Mouse (Mus musculus): Measurements from ENCODE around the gene Ica1. TPM values are rescaled to one million over a fixed set of nuclear protein-coding genes. Genes with fewer than 3 reads are reported as not detected.

Gene Ica1
- total RNA-seq, 2 experiments from 2014 or later = 7.9 to 8.0 TPM

- no peak for DNase-seq (ENCODE audit: low spot score)
- intact Hi-C loops (cut with DNase I) = no loop called here
Measured at GRCm38 (mm10) chr6:8744886-8745285, 33.4 kb downstream of the Ica1 start.

- intact Hi-C loops (cut with DNase I) = no loop called here
- DNase-seq (ENCODE audit: low spot score) = no peak
Measured at GRCm38 (mm10) chr6:8744273-8744785, 34.0 kb downstream of the Ica1 start.

GRCm38 (mm10) chr6:8742449-8742848 lies 35.8 kb downstream of the Ica1 start:
- no peak for DNase-seq (ENCODE audit: low spot score)
- intact Hi-C loops (cut with DNase I) = no loop called here

- DNase-seq (ENCODE audit: low spot score) = no peak
- intact Hi-C loops (cut with DNase I) = no loop called here
Measured at GRCm38 (mm10) chr6:8741659-8742058, 36.6 kb downstream of the Ica1 start.

- no peak for DNase-seq (ENCODE audit: low spot score)
- intact Hi-C loops (cut with DNase I) = no loop called here
Measured at GRCm38 (mm10) chr6:8740092-8740491, 38.2 kb downstream of the Ica1 start.

GRCm38 (mm10) chr6:8738396-8738795 lies 39.9 kb downstream of the Ica1 start:
- no peak for DNase-seq (ENCODE audit: low spot score)
- intact Hi-C loops (cut with DNase I) = loop anchor here (5.0 to 10.0 kb wide), 4 partner anchors 94 to 1006 kb away; no protein-coding TSS in a partner anchor

- no peak for DNase-seq (ENCODE audit: low spot score)
- intact Hi-C loops (cut with DNase I) = loop anchor here (2.0 to 10.0 kb wide), 5 partner anchors 96 to 1004 kb away; no protein-coding TSS in a partner anchor
Measured at GRCm38 (mm10) chr6:8736493-8736820, 41.8 kb downstream of the Ica1 start.

GRCm38 (mm10) chr6:8735657-8736492 lies 42.4 kb downstream of the Ica1 start:
- intact Hi-C loops (cut with DNase I) = loop anchor here (2.0 to 10.0 kb wide), 5 partner anchors 96 to 1004 kb away; no protein-coding TSS in a partner anchor
- no peak for DNase-seq (ENCODE audit: low spot score)

- DNase-seq (ENCODE audit: low spot score) = no peak
- intact Hi-C loops (cut with DNase I) = loop anchor here (5.0 to 10.0 kb wide), 4 partner anchors 97 to 1003 kb away; no protein-coding TSS in a partner anchor
Measured at GRCm38 (mm10) chr6:8735044-8735443, 43.2 kb downstream of the Ica1 start.

- no peak for DNase-seq (ENCODE audit: low spot score)
- intact Hi-C loops (cut with DNase I) = loop anchor here (10.0 kb wide), 2 partner anchors 218 to 668 kb away; no protein-coding TSS in a partner anchor
Measured at GRCm38 (mm10) chr6:8732492-8732891, 45.8 kb downstream of the Ica1 start.

GRCm38 (mm10) chr6:8731656-8732191 lies 46.6 kb downstream of the Ica1 start:
- intact Hi-C loops (cut with DNase I) = loop anchor here (10.0 kb wide), 2 partner anchors 217 to 667 kb away; no protein-coding TSS in a partner anchor
- DNase-seq (ENCODE audit: low spot score) = no peak

- no peak for DNase-seq (ENCODE audit: low spot score)
- intact Hi-C loops (cut with DNase I) = loop anchor here (10.0 kb wide), 2 partner anchors 216 to 666 kb away; no protein-coding TSS in a partner anchor
Measured at GRCm38 (mm10) chr6:8730433-8730832, 47.9 kb downstream of the Ica1 start.

GRCm38 (mm10) chr6:8727806-8728205 lies 50.5 kb downstream of the Ica1 start:
- DNase-seq (ENCODE audit: low spot score) = no peak
- intact Hi-C loops (cut with DNase I) = no loop called here

GRCm38 (mm10) chr6:8725610-8726009 lies 52.7 kb downstream of the Ica1 start:
- intact Hi-C loops (cut with DNase I) = no loop called here
- DNase-seq (ENCODE audit: low spot score) = no peak

GRCm38 (mm10) chr6:8719692-8720091 lies 58.6 kb downstream of the Ica1 start:
- DNase-seq (ENCODE audit: low spot score) = no peak
- intact Hi-C loops (cut with DNase I) = no loop called here

- intact Hi-C loops (cut with DNase I) = no loop called here
Measured at GRCm38 (mm10) chr6:8717967-8718366, 60.3 kb downstream of the Ica1 start.

GRCm38 (mm10) chr6:8716539-8716938 lies 61.7 kb downstream of the Ica1 start:
- intact Hi-C loops (cut with DNase I) = no loop called here
- DNase-seq (ENCODE audit: low spot score) = no peak

More at GRCm38 (mm10) chr6:8717967-8718366, 60.3 kb downstream of the Ica1 start:
- DNase-seq (ENCODE audit: low spot score) = no peak

GRCm38 (mm10) chr6:8711246-8711645 lies 67.0 kb downstream of the Ica1 start:
- intact Hi-C loops (cut with DNase I) = no loop called here

GRCm38 (mm10) chr6:8694636-8695514 lies 83.4 kb downstream of the Ica1 start:
- no peak for DNase-seq (ENCODE audit: low spot score)
- intact Hi-C loops (cut with DNase I) = no loop called here

More at GRCm38 (mm10) chr6:8711246-8711645, 67.0 kb downstream of the Ica1 start:
- no peak for DNase-seq (ENCODE audit: low spot score)

Data from heart, postnatal 25 days (tissue).